Mouse (Mus musculus) kidney, embryonic 14.5 days (tissue): ENCODE data around the gene Babam2. TPM values are rescaled to one million over a fixed set of nuclear protein-coding genes. Genes with fewer than 3 reads are reported as not detected.

Source experiments
- ATAC-seq: fragments of 200-750 bp; cut with Nextera tagmentation; 2 replicates; pipeline ENCODE4 v1.8.0; 2017; ENCODE audit warnings: moderate number of reproducible peaks, mild to moderate bottlenecking, moderate TSS enrichment, moderate library complexity; ENCODE audit not compliant: low FRiP score, low TSS enrichment
- H3K27ac ChIP-seq: fragments of 300-500 bp; sonication (generic); 2 replicates; pipeline ENCODE4 v1.5.1; 2014; ENCODE audit warnings: low read depth, mild to moderate bottlenecking, low read length, moderate library complexity, mixed read lengths
- H3K27me3 ChIP-seq: fragments of 300-500 bp; sonication (generic); 2 replicates; pipeline ENCODE4 v1.6.1; 2014; ENCODE audit warnings: mild to moderate bottlenecking, low read length; ENCODE audit not compliant: control insufficient read depth, insufficient read depth
- H3K36me3 ChIP-seq: fragments of 300-500 bp; sonication (generic); 2 replicates; pipeline ENCODE4 v1.6.1; 2014; ENCODE audit warnings: low read length, mixed read lengths; ENCODE audit not compliant: control insufficient read depth, insufficient read depth
- H3K4me1 ChIP-seq: fragments of 300-500 bp; sonication (generic); 2 replicates; pipeline ENCODE4 v1.6.1; 2014; ENCODE audit warnings: low read length, mixed read lengths; ENCODE audit not compliant: control insufficient read depth, insufficient read depth
- H3K4me2 ChIP-seq: fragments of 300-500 bp; sonication (generic); replicated peaks from 2 replicates; pipeline ENCODE4 v1.6.1; 2014; ENCODE audit warnings: low read depth, mild to moderate bottlenecking, low read length
- H3K4me3 ChIP-seq: fragments of 300-500 bp; sonication (generic); 2 replicates; pipeline ENCODE4 v1.5.1; 2014; ENCODE audit warnings: mild to moderate bottlenecking, low read length
- H3K9ac ChIP-seq: fragments of 300-500 bp; sonication (generic); 2 replicates; pipeline ENCODE4 v1.6.1; 2014; ENCODE audit warnings: low read depth, mild to moderate bottlenecking, low read length, moderate library complexity
- H3K9me3 ChIP-seq: fragments of 300-500 bp; sonication (generic); 2 replicates; pipeline ENCODE4 v1.6.1; 2016; ENCODE audit warnings: low read length; ENCODE audit not compliant: control insufficient read depth
- WGBS: fragments of 180-500 bp; shearing (Covaris S2); extraction: QIAGEN DNeasy Blood & Tissue Kit; methylation state at CpG from one replicate; pipeline ENCODE4 v1.1.7; 2014; 5-methylcytosine and 5-hydroxymethylcytosine counted together
- polyA plus RNA-seq: library from polyadenylated mRNA; unstranded; fragments of >200 nt; fragmentation: Nextera tagmentation; extraction: Ambion mirVana; gene quantifications from 2 replicates; pipeline ENCODE4 v1.2.1, GENCODE M21; 2014

The Babam2 gene
- polyA plus RNA-seq, 1 experiment from 2014 or later = 60.6 TPM

DNA sequence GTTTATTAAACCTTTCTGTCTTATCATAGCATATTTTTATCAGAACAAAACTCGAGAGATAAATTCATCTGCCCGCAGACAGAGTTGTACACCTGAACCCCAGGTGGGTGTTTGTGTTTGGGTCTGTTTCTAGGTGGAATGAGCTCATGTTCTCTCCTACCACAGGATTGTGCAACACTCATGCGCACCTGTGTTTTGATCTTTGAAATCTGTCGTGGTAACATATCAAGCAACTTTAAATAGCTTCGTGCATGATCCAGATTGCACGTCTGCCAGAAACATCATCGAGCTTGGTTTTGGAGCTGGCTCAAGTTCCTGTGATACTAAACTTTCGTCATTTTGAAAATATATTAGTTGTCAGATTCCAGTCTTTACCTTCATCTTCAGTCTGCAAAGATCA lies 251.9 kb downstream of the Babam2 start:
- 89% methylated on average over 8 of the region's 8 CpGs for WGBS
- Histone ChIP-seq H3K4me3 (no peak overlapping the region), H3K27ac (no peak overlapping the region), H3K27me3 (no peaks in the 10 kb centered on the region), H3K4me1 (no peaks in the 10 kb centered on the region), H3K4me2 (no peak overlapping the region), H3K9me3 (no peaks in the 10 kb centered on the region), H3K36me3 (no peaks in the 10 kb centered on the region), H3K9ac (no peak overlapping the region)
- ATAC-seq = no peak

DNA sequence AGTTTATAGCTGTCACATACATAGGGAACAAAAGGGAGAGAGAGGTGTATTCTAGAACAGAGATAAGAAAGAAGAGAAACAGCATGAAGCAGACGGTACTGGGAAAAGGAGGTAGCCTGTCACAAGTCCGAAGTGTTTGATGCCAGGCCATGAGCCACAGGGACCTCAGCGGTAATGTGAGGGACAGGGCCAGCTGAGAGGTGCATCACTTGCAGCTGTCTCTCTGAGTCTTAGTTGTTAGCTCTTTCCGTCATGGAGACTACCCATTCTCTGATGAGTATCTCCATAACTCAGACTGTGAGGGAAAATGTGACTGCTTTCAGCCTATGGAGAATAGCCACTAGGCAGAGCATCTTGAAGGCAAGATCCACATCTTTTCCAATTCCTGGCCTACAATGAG lies 253.0 kb downstream of the Babam2 start:
- no peaks in the 10 kb centered on the region for H3K27me3 ChIP-seq

DNA sequence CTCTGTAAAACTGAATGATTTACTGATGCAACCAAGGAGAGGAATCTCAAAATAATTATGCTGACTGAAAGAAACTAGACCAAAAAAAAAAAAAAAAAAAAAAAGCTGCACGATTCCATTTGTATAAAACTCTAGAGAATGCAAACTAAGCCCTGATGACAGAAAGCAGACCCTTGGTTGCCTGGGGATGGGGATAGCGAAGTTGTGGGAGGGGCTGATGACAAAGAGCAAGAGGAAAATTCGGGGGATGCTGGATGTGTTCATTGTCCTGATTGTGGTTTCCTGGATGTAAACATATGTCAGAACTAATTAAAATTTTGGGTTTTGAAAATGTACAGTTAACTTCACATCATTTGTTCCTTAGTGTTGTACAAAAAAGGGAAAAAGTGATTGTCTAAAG lies 257.7 kb downstream of the Babam2 start:
- H3K9ac ChIP-seq = no peak overlapping the region
- H3K4me3 ChIP-seq = no peak overlapping the region
- no peak for ATAC-seq
- no peaks in the 10 kb centered on the region for H3K36me3 ChIP-seq
- no peaks in the 10 kb centered on the region for H3K27me3 ChIP-seq
- H3K27ac ChIP-seq = no peak overlapping the region
- 80% methylated on average over 3 of the region's 3 CpGs for WGBS
- H3K4me2 ChIP-seq = no peak overlapping the region
- no peaks in the 10 kb centered on the region for H3K9me3 ChIP-seq
- H3K4me1 ChIP-seq = no peaks in the 10 kb centered on the region

More for the DNA sequence above, 253.0 kb downstream of the Babam2 start:
- Histone ChIP-seq H3K4me3 (no peak overlapping the region), H3K9me3 (no peaks in the 10 kb centered on the region), H3K4me2 (no peak overlapping the region), H3K36me3 (no peaks in the 10 kb centered on the region), H3K27ac (no peak overlapping the region), H3K4me1 (no peaks in the 10 kb centered on the region), H3K9ac (no peak overlapping the region)
- ATAC-seq = no peak
- WGBS = 87% methylated on average over 4 of the region's 4 CpGs

DNA sequence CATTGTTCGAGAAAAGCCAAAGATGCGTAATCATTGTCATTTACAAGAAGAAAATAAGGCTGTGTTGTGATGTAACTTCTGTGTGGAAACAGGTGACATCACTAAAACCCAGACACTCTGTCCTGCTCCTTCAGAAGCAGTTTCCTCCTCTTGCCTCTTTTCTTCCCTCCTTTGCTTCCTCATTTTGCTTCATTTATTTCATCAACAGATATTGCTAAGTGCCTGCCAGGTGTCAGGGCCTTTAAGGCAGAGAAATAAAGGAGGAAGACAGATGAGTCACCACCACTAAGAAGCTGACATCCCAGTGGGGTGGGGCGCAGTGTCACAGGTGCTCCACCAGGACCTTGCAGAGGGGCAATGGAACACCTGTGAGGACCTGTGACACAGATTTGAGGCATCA lies 258.9 kb downstream of the Babam2 start:
- no peaks in the 10 kb centered on the region for H3K27me3 ChIP-seq
- no peak overlapping the region for H3K9ac ChIP-seq
- no peaks in the 10 kb centered on the region for H3K36me3 ChIP-seq
- no peaks in the 10 kb centered on the region for H3K9me3 ChIP-seq
- H3K27ac ChIP-seq = no peak overlapping the region
- no peak overlapping the region for H3K4me3 ChIP-seq
- 95% methylated on average over 3 of the region's 3 CpGs for WGBS
- H3K4me1 ChIP-seq = no peaks in the 10 kb centered on the region
- ATAC-seq = no peak
- no peak overlapping the region for H3K4me2 ChIP-seq

DNA sequence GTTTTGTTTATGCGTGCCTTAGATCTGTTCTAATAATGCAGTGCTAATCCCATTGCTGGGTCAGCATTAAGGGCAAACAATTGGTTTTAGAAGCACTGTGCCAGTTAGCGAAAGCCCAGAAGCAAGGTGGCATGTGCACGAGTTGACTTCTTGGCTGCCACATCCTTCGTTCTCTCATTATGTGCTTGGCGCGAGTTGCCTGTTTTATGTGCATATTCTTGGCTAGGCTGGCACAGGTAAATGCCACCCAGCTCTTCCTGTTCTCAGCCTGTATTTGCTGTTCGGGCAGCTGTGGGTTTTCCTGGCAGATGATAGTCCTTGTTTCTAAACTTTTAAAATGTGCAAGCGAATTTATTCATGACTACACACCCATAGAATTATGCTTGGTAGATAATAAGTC lies 262.4 kb downstream of the Babam2 start:
- no peak for ATAC-seq
- no peak overlapping the region for H3K27ac ChIP-seq
- no peaks in the 10 kb centered on the region for H3K36me3 ChIP-seq
- no peaks in the 10 kb centered on the region for H3K4me1 ChIP-seq
- H3K27me3 ChIP-seq = no peaks in the 10 kb centered on the region
- no peaks in the 10 kb centered on the region for H3K9me3 ChIP-seq
- 93% methylated on average over 8 of the region's 8 CpGs for WGBS
- no peak overlapping the region for H3K4me3 ChIP-seq
- no peak overlapping the region for H3K4me2 ChIP-seq
- no peak overlapping the region for H3K9ac ChIP-seq

DNA sequence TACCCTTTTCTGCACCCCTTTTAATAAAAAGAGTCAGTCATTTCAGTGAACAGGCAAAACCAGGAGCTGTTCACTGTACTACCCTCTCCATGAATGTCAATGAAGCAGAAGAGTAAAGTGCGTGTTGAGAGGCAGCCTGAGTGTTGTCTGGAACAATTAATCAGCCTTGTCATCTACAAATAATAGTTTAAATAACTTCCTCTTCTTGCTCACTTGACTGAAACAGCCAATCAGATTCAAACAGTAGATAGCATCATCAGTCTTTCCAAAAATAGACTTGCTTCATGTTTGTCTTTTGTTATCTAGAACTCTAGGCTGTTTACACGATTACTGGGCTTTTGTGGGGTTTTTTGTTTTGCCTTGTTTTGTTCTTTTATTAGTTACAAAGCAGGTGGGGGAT lies 263.9 kb downstream of the Babam2 start:
- no peaks in the 10 kb centered on the region for H3K4me1 ChIP-seq
- H3K4me3 ChIP-seq = no peak overlapping the region
- no peak for ATAC-seq
- no peaks in the 10 kb centered on the region for H3K27me3 ChIP-seq
- 53% methylated on average over 2 of the region's 2 CpGs for WGBS
- no peak overlapping the region for H3K9ac ChIP-seq
- H3K4me2 ChIP-seq = no peak overlapping the region
- no peaks in the 10 kb centered on the region for H3K36me3 ChIP-seq
- no peak overlapping the region for H3K27ac ChIP-seq
- H3K9me3 ChIP-seq = no peaks in the 10 kb centered on the region

DNA sequence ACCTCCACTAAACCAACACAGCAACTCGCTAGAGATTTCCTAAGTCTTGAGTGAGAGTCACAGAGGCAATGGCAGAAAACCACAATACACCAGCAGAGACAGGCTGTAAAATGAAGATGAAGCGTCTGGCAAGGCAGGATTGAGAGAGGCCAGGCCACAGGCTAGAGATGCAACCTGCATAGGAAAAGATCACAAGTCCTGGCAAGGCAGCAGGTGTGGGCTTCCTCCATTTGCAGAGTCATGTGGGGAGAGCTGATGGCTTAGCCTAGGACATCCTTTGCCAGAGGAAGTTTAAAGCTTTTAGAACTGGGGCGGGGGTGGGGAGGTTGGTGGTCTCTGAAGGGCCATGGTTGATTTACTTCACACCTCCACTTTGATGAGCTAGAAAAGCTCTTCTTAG lies 264.9 kb downstream of the Babam2 start:
- Histone ChIP-seq H3K4me3 (no peak overlapping the region), H3K27ac (no peak overlapping the region), H3K9ac (no peak overlapping the region), H3K27me3 (no peaks in the 10 kb centered on the region), H3K36me3 (no peaks in the 10 kb centered on the region), H3K4me2 (no peak overlapping the region), H3K9me3 (no peaks in the 10 kb centered on the region), H3K4me1 (no peaks in the 10 kb centered on the region)
- ATAC-seq = no peak
- WGBS = 57% methylated on average over 3 of the region's 3 CpGs

DNA sequence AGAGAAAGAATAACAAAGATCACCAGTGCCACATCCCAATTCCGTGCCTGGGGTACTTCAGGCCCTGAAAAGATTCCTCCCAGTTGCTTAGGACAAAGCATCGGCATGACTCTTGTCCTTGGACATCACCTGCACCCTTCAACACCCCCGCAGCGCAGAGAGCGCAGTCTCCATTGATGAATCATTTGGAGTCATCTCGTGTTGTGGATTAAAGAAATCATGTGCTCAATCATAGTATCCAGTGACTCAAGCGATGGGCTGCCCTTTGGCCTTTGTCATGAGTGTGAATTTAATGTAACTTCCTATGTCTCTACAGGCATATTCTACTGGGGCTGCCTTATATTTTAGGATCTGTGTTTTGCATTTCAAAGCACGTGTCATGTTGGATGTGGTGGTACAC lies 265.9 kb downstream of the Babam2 start:
- no peaks in the 10 kb centered on the region for H3K9me3 ChIP-seq
- no peak overlapping the region for H3K27ac ChIP-seq
- H3K36me3 ChIP-seq = no peaks in the 10 kb centered on the region
- ATAC-seq = no peak
- no peak overlapping the region for H3K4me2 ChIP-seq
- 89% methylated on average over 8 of the region's 8 CpGs for WGBS
- no peaks in the 10 kb centered on the region for H3K27me3 ChIP-seq
- H3K9ac ChIP-seq = no peak overlapping the region
- no peaks in the 10 kb centered on the region for H3K4me1 ChIP-seq
- H3K4me3 ChIP-seq = no peak overlapping the region

DNA sequence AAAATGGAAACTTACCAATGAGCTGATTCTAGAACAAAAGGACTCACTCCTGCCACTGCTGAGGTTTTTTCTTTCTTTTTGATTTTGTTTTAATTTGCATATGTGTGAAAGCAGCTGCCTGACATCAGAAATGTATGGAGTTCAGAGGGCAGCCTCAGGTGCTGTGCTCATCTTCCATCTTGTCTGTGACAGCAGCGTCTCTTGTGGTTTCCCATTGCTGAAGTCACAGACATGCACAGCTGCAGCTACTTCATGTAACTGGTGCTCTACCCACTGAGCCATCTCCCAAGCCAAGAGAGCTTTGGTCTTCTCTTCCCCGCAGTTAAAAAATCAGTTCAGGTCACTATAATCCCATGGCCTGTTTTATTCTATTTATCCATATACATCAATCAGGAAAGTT lies 266.4 kb downstream of the Babam2 start:
- Histone ChIP-seq H3K9ac (no peak overlapping the region), H3K27ac (no peak overlapping the region), H3K4me2 (no peak overlapping the region), H3K36me3 (no peaks in the 10 kb centered on the region), H3K27me3 (no peaks in the 10 kb centered on the region), H3K9me3 (no peaks in the 10 kb centered on the region), H3K4me3 (no peak overlapping the region), H3K4me1 (no peaks in the 10 kb centered on the region)
- 93% methylated on average over 2 of the region's 2 CpGs for WGBS
- ATAC-seq = no peak

DNA sequence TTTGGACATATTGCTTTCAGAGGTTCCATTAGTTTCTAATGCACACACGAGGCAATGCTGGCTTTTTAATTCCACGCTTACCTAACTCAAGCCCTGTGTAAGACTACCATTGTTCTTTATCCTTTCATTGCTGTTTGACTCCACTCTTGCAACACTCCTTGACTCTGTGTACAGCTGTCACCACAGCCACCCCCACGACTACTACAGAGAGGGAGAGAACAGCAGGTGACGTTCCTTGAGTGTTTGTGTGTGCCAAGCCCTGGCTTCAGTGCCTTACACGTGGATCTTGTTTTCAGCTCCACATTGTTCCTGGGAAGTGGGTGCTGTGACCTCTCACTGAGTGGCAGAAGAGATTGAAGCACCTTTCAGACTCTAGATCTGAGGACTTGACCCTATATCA lies 269.3 kb downstream of the Babam2 start:
- Histone ChIP-seq H3K4me1 (no peaks in the 10 kb centered on the region), H3K36me3 (no peaks in the 10 kb centered on the region), H3K27me3 (no peaks in the 10 kb centered on the region), H3K9ac (no peak overlapping the region), H3K4me3 (no peak overlapping the region), H3K9me3 (no peaks in the 10 kb centered on the region), H3K27ac (no peak overlapping the region), H3K4me2 (no peak overlapping the region)
- ATAC-seq = no peak
- WGBS = 79% methylated on average over 5 of the region's 5 CpGs
